Mouse (Mus musculus) myocyte (in vitro differentiated cells): ENCODE results near the gene Vapb.

Source experiments
- E2F4 ChIP-seq: IDR thresholded peaks from one replicate; pipeline ENCODE4 v1.6.1; 2011; ENCODE audit warnings: mild to moderate bottlenecking, control low read depth, moderate library complexity; ENCODE audit not compliant: insufficient read depth
- MAX ChIP-seq: IDR thresholded peaks from one replicate; pipeline ENCODE4 v1.6.1; 2011; ENCODE audit warnings: low read depth, mild to moderate bottlenecking, control low read depth
- MYOD1 ChIP-seq, 3 experiments: IDR thresholded peaks; one replicate each; pipeline ENCODE4 v1.6.1; 2011; ENCODE audit warnings: control low read depth in 2 of 3, low read depth in 2 of 3, mild to moderate bottlenecking in 2 of 3, moderate library complexity in 1 of 3; ENCODE audit not compliant: insufficient read length in 2 of 3, control insufficient read depth in 1 of 3
- POLR2A ChIP-seq: IDR thresholded peaks from one replicate; pipeline ENCODE4 v1.6.1; 2011; ENCODE audit warnings: low read depth, mild to moderate bottlenecking, control low read depth, moderate library complexity; ENCODE audit not compliant: insufficient read length
- POLR2AphosphoS2 ChIP-seq: IDR thresholded peaks from one replicate; pipeline ENCODE4 v1.6.1; 2011; ENCODE audit warnings: low read depth, control low read depth; ENCODE audit not compliant: insufficient read length
- TCF12 ChIP-seq: IDR thresholded peaks from one replicate; pipeline ENCODE4 v1.6.1; 2011; ENCODE audit warnings: mild to moderate bottlenecking, control low read depth; ENCODE audit not compliant: poor library complexity, insufficient read depth, severe bottlenecking
- TCF3 ChIP-seq: IDR thresholded peaks from one replicate; pipeline ENCODE4 v1.6.1; 2011; ENCODE audit warnings: low read depth, control low read depth; ENCODE audit not compliant: insufficient read length
- USF1 ChIP-seq: IDR thresholded peaks from one replicate; pipeline ENCODE4 v1.6.1; 2011; ENCODE audit warnings: low read depth, mild to moderate bottlenecking, control low read depth, moderate library complexity

DNA sequence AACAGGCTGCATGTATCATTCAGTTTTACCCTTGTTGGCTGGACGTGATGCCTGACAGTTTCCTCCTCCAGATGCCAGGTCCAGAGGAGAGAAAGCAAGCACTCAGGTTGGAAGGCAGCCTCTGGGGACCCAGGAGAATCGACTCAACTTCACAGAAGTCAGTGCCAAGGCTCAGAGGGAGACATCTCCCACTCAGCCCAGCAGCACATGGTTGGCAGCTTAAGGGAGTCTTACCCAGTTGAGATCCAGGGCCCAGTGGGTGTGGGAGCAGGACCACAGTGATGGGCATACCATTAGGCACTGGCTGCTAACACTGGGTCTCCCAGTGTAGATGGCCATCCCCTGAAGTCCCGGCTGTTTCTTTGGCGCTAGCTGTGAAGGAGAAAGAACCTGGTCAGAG, 64.9 kb downstream of the Vapb start:
- no peak for TF ChIP-seq USF1
- no peak for TF ChIP-seq MAX
- TF ChIP-seq POLR2A: no peak
- no peak for TF ChIP-seq TCF12
- TF ChIP-seq POLR2AphosphoS2: no peak
- no peak for TF ChIP-seq E2F4
- no peak for TF ChIP-seq MYOD1 (IDR thresholded peaks at IDR 0.05; ENCODE audit: control insufficient read depth in 1 of 3, insufficient read length in 2 of 3, low read depth in 2 of 3)
- TF ChIP-seq TCF3: no peak
